Mouse (Mus musculus): ENCODE measurements around the gene Retreg3.
"Not testable (repeated sequence)": the region's sequence is repeated elsewhere in the genome, so short reads cannot be mapped to it uniquely, and the experiment has no call there.

The Retreg3 gene

DNA sequence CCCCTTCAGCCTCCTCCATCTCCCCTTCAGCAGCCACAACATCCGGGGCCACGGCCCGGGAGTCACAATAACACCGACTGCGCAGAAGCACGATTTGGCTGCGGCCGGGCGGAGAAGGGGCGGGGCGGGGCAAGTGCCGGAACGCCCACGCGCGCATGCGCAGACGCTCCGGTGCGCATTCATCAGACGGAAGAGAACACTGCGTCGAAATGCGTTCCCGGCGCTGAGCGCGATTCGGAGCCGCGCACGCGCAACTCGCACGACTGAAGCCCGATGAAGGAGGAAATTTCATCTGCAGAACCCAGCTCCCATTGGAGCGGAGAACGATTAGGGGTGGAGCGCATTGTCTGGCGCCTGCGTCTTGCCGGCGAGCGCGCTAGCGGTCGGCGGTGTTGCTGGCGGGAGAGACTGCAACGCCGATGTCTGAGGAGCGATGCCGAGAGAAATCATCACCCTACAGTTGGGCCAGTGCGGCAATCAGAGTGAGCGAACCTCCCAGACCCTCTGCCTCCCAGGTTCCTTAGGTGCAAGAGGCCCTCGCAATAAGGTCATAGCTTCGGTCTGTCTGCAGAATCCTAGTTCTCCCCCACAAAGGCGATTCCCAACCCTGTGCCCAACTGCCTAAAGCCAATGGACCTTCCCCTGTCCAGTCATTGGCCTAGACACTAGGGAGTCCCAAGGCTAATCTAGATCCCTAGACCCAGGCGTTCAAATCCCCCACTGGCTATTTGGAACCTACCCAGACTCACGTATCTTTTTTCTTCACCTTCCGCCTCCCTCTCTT is at the start of gene Retreg3, which contains the start of gene Tubg1:
Gene Retreg3, minus strand, starts transcription at position 133 of the 784 bp plus-strand sequence.
Gene Tubg1, plus strand, starts transcription at position 178 of the 784 bp plus-strand sequence.
- DNase-seq, result peak; percentile 99

DNA sequence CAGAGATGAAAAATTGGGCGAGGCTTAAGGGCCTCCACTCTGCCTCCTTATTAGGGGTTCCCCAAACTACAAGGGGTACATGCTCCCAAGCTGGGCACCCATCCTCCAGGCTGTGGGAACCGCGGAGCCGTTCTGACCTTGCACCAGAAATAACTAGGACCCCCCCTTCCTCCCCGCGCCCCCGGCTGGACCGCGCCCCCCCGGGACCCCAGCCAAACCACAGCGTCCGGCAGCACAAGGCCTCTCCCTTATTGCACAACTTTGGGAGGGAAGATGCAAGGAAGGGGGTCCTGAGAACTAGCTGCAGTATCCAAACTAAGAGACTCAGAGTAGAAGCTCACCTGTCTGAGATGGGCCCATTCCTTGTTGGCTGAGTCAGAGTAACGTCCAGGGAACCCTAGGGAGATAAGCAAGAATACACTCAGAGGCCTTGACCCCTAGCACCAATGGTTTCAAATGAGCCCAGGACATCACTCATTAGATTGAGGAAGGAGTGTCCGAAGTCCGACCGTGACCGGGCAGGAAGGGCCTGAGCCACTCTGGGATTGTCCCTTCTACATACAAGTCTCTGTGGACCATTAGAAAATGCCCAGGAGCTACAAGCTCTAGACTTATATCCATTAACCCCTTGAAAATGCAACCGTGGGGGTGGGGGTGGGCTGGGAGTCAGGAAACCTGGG is 48.7 kb upstream of the Retreg3 start:
- peak; percentile 73 for DNase-seq

DNA sequence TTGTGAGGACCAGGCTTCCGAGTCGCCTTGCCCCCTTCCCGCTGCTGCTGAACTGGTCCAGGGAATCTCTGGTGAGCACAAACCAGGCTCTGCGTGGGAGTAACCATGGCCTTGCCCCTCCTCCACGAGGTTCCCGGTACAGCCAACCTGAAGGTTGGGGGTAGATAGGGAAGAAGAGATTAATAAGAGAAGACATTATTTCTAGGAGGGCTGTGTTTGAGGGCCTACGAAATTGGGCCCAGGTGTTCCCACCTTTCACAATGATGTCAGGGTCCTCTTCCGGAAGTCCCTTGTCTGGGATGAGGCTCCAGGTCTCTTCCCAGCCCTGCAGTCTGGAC is 48.2 kb upstream of the Retreg3 start:
- DNase-seq, result no peak

DNA sequence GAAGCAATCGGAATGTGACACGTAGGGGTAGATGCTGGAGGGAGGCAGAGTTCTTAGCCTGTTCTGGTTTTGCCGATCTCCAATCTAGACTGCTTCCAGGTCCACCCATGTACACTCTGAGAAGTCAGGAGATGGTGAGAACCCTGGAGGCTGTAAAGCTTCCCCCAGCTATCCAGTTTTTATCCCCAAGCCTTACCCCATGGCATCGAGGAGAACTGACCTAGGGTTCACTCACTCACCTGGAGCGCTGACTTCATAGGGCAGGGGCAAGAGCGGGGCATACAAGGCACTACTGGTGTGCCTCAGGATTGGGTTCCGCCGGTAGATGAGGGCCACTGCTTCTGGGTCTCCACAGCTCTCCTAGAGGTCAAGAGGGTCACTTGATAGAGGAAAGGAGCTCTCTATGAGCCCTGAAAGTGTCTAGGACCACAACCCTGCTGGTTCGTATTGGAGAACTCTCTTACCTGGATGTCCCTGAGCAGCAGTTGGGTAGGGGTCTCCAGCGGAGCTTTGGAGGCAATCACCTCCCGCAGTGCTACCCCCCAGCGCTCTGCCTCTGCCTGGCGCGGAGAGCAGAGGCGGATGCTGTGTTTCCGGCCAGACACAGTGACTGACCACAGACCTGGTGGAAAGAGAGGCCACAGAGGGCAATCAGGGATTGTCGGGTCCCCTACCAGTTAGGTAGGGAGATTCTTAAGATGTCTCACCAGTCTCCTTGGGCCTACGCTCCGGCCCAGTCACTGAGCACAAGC is 47.7 kb upstream of the Retreg3 start:
- peak; percentile 4 for DNase-seq

DNA sequence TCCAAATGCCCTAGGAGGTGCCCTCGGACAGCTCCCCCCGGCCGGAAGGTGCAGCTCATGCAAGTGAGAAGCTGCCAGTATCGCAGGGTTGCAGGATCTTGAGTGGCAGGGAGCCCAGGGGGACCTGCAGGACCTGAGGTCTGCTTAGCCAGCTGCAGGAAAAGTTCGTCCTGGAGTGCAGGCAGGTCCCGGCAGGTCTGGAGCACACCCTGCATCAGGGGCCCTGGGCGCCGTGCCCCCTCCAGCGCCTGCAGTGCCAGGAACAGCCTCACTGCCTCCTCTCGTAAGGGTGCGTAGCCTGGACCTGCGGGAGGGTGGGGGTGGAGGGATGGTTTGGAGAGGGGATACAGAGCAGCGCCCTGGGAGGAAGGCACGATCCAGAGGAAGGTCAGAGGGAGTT is 46.7 kb upstream of the Retreg3 start:
- no peak for DNase-seq

DNA sequence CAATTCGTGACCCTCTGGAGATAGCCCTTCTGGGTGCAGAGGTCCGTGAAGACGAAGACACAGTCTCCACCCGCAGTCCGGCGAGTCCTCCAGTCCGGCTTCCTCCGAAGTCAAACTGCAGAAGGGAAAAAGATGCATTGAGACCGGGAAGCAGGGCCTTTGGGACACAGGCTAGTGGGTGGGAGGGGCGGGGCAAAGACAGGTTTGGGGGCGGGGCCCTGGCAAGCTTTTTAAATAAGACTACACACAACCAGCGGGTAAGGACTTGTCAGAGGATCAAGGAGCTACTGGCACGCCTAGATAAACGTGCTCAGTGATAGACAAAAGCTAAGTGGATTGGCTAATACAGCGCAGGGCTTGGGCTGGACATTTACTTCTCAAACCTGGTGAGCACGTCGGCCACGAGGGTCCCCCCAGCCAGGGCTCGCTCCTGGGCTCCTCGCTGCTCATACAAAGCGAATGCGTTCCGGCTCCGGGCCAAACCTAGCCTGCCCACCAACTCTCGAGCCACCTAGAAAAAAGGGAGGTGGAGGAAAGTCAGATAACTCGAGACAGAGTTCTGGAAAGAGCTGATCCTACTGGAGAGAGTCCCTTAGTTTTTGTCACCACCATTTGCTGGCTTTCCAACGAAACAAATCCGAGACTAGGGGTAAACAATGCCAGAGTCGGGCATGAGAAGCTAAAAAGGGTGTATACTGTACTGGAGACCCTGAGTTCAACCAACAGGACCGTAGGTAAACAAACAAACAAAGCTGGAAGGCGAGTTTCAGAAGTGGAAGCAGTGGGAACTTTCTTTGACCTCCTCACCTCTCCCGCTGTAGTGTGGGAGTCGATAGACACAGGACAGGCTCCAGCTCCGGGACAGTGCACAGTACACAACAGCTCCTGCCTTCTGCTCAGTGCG is 45.2 kb upstream of the Retreg3 start:
- no peak for DNase-seq

DNA sequence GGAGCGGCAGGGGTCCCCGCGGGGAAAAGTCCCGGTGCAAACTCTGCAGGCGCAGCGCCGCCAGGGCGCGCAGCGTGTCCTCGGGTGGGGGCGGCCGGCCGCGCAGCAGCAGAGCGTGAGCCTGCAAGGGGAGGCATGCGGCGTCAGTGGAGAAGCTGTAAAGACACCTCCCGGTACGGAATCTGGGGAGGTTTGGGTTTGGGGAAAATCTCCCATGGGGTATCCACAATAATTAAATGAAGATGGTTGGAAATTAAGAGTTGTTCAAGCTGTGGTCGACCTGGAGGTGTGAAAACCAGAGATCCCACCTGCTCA is 44.6 kb upstream of the Retreg3 start:
- no peak for DNase-seq

DNA sequence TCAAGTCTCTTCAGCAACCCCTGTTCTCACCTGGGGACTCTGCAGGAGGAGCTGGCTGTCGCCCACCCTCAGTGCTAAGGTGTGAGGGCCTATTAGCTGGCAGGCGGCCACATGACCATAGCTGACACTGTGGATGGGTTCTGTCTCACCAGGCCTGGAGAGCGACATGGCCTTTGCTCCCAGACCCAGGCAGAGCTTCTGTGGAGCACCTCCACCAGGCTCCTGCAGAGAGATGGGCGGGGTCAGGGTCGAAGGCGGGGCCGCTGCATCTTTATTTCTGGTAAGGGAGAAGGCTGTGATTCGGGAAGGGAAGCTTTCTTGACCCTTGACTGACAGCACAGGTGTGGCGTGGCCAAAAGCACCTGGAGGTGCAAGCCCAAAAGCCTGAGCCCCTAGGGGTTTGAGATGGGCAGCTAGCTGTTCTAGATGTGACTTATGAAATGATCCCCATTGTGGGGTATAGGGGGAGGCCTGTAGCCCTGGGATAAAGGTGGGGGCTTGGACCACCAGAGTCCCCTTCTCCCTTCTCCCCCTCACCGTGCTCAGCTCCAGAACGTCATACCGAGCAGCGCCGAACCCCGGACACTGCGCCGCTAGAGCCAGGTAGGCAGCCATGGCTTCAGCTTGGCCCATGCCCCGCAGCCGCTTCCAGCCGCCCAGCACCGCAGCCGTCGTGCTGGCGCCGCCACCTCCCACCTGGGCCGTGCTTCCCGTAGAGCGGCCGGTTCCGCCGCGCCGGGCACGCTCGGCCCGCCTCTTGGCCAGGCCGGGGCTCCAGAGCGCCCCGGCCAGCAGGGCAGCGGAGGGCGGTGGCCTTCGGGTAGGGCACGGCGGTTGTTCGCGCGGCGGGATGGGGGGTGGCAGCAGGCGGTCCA is 44.0 kb upstream of the Retreg3 start:
- DNase-seq, result no peak

DNA sequence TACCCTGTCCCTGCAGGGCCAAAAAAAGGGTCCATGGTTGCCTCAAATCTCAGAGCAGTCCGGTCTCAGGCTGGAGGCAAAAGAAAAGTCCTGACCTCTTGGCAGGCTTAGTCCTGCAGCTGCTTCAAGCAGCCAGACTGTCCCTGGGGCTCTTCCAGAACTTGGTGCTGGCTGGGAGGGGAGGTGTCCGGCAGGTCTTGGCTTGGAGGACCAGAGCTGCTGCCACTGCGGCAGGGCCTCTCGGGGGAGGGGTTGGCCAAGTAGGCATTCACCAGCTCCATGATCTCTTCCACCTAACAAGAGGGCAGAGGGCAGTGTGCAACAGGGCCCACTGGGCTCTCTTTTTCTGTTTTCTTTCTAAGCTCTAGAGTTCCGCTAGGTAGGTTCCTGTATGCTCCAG is 43.1 kb upstream of the Retreg3 start:
- peak; percentile 80 for DNase-seq

DNA sequence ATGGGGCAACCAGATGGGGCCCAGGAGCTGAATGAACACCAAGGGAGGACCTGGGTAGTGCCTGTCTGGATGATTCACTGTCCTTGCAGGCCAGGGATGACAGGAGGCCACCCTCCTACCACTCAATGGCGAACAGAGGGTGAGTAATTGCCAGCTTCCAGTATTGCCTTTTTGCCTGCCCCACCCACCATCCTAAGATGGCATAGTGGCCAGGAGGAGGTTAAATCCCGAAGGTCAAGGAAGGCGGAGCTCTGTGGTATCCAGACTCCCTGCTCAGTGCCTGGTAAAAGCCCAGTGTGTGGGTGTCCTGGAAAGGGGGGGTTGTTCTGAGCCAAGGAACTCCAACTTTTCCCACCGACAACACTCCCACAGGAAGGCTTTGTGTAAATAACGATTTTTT is 42.6 kb upstream of the Retreg3 start:
- DNase-seq, result peak; percentile 70

DNA sequence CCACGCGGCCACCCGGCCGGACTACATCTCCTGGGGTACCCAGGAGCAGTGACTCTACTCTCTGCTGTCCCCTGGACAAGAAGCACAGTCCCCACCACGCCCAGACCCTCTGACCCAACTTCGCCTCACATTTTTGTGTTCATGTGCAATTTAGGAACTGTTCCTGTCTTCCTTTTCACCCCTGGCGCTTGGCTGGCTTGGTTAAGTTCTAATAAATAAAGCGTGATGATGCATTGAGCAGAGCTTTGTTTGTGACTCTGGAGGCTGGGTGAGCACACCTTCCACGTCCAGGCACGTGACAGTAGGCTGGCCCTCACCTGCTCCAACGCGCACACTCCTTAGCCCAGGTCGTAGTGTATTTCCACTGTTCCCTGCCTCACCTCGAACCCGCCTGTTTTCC is 41.9 kb upstream of the Retreg3 start:
- DNase-seq, result no peak

DNA sequence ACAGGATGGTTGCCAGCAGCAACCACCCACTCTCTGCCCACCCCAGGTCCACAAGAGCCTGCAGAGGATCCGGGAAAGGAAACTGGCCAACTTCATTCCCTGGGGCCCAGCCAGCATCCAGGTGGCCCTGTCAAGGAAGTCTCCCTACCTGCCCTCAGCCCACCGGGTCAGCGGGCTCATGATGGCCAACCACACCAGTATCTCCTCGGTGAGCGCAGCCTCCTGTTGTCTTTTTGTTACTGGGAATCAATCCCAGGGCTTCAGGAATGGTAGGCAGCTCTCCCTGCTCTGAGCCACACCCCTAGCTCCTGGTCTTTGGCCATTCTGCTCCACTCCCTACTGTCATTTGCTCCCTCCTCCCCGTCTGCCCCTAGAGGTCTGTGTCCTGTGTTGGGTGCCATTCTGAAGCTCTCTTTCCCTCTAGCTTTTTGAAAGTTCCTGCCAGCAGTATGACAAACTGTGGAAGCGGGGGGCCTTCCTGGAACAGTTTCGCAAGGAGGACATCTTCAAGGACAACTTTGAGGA is 41.4 kb upstream of the Retreg3 start:
- DNase-seq, result not testable (repeated sequence)

DNA sequence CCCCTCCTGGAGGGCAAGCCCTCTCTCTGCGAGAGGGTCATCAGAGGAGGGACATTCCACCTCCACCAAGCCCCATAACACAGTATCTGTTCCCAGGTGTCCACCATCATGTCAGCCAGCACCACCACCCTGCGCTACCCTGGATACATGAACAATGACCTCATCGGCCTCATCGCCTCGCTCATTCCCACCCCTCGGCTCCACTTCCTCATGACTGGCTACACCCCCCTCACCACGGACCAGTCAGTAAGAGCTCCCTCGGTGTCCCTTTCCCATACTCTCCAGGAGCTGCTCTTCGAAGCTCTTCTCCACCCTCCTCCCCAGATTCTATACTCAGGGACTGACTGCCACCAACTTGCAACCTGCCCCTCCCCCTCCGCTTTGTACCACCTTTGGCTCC is 40.5 kb upstream of the Retreg3 start:
- not testable (repeated sequence) for DNase-seq

DNA sequence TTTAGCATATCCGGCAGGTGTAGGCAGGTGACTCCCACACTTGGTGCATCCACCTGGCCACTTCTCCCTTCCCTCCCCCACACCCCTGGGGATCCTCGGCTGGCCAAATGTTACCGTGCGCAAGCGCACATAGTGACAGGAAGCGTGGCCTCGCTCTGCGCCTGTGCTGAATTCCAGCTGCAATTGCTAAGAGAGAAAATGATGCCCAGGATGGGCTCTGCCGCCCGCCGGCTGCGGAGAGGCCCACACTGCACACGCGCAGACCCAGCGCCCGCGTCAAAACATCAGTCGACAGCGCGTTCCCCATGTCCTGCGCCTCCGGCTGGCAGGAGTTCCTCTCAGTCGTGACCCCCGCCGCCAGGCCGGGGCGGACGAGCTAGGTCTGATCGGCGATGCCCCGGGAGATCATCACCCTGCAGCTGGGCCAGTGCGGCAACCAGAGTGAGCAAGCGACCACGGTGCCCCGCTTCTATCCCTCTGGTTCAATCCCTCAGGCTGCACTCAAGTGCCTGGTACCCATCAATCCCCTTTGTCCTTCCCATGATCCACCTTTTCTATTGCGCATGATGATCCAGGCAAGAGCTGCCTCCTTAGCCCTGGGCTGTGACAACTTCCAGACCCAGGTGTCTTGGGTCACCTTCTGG is 36.2 kb upstream of the Retreg3 start, which contains the start of gene Tubg2:
Gene Tubg2, plus strand, starts transcription at position 180 of the 644 bp plus-strand sequence.
- peak; percentile 82 for DNase-seq

DNA sequence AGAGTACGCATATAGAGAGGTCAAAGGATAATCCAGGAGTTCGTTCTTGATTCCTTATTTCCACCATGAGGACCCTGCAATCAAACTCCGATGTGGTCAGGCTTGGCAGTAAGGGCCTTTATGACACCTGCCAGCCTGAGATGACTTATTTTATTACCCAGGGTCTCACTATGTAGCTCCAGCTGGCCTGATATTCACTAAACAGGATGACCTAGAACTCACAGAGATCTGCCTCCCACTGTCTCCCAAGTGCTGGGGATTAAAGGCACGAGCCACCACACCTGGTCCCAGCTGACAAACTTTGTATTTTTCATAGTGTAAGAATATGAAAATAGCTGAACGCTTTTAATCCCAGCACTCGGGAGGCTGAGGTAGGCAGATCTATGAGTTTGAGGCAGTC is 35.5 kb upstream of the Retreg3 start:
- DNase-seq, result no peak

DNA sequence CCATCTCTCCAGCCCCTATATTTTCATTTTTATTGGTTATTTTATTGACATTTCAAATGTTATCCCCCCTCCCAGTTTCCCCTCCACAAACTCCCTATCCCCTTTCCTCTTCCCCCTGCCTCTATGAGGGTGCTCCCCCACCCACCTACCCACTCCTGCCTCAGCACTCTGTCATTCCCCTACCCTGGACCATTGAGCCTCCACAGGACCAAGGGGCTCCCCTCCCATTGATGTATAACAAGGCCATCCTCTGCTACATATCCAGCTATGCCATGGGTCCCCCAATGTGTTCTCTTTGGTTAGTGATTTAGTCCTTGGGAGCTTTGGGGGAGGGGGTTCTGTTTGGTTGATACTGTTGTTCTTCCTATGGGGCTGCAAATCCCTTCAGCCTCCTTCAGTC is 35.0 kb upstream of the Retreg3 start:
- DNase-seq, result no peak

DNA sequence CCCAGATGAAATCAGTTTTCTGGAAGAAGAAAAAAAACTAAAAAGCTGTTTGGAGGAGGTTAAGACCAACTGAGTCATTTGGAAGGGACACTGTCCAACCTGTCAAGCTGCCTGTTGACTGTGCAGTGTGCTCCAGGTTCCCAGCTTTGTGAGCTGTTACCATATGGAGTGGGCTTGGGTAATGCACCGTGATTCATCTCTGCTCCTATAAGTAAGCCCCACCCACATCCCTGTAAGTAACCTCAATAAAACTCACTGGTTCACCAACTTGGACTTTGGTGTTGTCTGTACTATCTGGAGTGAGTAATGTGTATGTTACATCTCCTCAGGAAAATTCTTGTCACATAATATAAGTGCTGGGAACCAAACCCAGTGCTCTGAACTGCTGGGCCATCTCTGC is 33.1 kb upstream of the Retreg3 start:
- DNase-seq, result no peak

DNA sequence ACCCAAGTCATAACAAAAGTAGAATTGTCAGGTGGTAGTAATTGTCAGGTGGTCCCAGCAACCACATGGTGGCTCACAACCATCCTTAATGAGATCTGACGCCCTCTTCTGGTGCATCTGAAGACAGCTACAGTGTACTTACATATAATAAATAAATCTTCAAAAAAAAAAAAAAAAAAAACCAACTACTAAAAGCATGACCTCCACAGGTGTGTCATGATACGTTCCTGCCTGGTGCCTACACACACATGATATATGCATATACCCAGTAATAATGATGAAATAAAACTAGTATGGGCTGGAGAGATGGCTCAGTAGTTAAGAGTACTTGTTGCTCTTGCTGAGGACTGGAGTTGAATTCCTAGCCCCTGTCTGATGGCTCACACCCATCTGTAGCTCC is 31.4 kb upstream of the Retreg3 start:
- no peak for DNase-seq

DNA sequence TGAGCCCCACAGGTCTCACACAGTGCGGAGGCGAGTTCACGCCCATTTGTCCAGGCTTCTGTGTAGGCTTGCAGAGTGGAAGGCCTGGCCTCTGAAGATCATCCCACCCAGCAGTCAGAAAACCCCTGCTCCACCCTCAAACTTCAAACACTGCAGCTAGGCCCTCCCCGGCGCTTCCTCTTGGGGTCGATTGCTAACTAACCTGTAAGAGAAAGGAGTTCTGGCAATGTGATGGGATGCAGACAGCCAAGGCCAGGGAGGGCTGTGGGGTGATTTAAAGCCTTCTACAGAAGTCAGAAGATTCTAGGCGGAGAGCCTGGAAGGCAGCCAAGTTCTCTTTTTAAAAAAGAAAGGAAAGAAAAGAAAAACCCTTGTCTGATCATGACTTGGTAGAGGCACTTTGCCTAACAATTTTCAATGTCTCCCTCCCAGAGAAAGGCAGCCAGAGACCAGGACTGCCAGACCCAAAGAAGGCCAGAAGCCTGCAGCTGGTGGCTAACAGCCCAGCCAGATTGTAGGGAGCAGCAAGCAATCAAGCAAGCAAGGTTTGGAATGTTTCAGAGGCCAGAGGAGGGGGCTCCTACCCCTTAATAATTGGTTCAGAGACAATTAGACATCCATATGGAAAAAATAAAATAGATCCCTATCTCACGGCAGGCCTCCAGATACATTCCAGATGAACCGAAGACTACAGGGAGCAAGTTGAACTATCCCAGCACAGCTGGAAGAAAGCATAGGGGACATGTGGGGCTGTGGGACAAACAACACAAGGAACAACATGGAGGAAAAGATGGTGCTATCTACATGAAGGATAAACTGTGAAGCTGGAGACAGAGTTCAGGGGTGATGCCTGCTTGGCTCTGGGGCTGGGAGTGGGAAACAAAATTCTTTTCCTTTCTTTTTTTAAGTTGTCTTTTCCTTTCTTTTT is 29.7 kb upstream of the Retreg3 start:
- DNase-seq, result no peak

DNA sequence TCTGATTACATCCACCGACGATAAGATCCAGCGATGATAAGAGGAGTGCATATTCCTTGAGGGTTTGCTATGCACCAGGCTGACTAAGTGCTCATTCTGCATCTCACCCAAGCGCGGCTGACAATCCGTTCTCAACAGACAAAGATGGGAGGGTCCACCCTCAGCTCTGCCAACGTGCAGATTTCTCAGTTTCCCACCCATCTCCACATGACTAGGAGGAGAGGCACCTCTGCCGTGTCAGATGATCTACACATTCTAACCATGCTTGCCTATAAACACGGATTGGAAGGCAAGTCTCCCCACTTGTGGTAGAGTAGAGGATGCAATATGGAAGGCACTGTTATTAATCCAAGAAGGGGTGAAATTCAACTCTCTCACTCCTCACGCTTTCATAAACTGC is 29.1 kb upstream of the Retreg3 start:
- no peak for DNase-seq

Measured in lung, postnatal 10 days (tissue).